Mouse (Mus musculus) liver, adult 2 months (tissue): Measurements from ENCODE around the gene Fam117b.

Source experiments
- CTCF ChIP-seq: fragments of 200-500 bp; IDR thresholded peaks from 2 replicates; pipeline ENCODE4 v1.5.1; 2011; ENCODE audit warnings: low read depth, low read length, control low read depth
- POLR2A ChIP-seq: fragments of 200-500 bp; IDR thresholded peaks from 2 replicates; pipeline ENCODE4 v1.6.1; 2011; ENCODE audit warnings: low read length, control low read depth; ENCODE audit not compliant: insufficient read depth; ENCODE audit errors: extremely low read depth

- no peak for TF ChIP-seq POLR2A
- TF ChIP-seq CTCF = no peak
These were observed 17.4 kb upstream of the Fam117b start for GRCm38 (mm10) chr1:59895456-59895855.
